Mouse (Mus musculus) lung, embryonic 14.5 days (tissue): Measurements from ENCODE around the gene Kcnj14. TPM values are rescaled to one million over a fixed set of nuclear protein-coding genes. Genes with fewer than 3 reads are reported as not detected.

Experiments
- ATAC-seq: fragments of 200-750 bp; cut with Nextera tagmentation; 2 replicates; pipeline ENCODE4 v1.8.0; 2017; ENCODE audit warnings: mild to moderate bottlenecking, moderate TSS enrichment, moderate library complexity; ENCODE audit not compliant: insufficient read depth
- DNase-seq: peaks from one replicate; pipeline ENCODE4 v3.0.0-alpha.2; 2015
- H3K27ac ChIP-seq: fragments of 300-500 bp; sonication (generic); 2 replicates; pipeline ENCODE4 v1.5.1; 2014; ENCODE audit warnings: low read depth, mild to moderate bottlenecking, moderate library complexity
- H3K27me3 ChIP-seq: fragments of 300-500 bp; sonication (generic); 2 replicates; pipeline ENCODE4 v1.6.1; 2014; ENCODE audit warnings: low read length, control low read depth; ENCODE audit not compliant: insufficient read depth
- H3K36me3 ChIP-seq: fragments of 300-500 bp; sonication (generic); 2 replicates; pipeline ENCODE4 v1.6.1; 2014; ENCODE audit warnings: control low read depth; ENCODE audit not compliant: insufficient read depth
- H3K4me1 ChIP-seq: fragments of 300-500 bp; sonication (generic); 2 replicates; pipeline ENCODE4 v1.6.1; 2014; ENCODE audit warnings: antibody characterized with exemption, control low read depth; ENCODE audit not compliant: insufficient read depth
- H3K4me2 ChIP-seq: fragments of 300-500 bp; sonication (generic); 2 replicates; pipeline ENCODE4 v1.6.1; 2014; ENCODE audit warnings: mild to moderate bottlenecking
- H3K4me3 ChIP-seq: fragments of 300-500 bp; sonication (generic); 2 replicates; pipeline ENCODE4 v1.5.1; 2014; ENCODE audit warnings: low read depth, low read length
- H3K9ac ChIP-seq: fragments of 300-500 bp; sonication (generic); 2 replicates; pipeline ENCODE4 v1.6.1; 2014
- H3K9me3 ChIP-seq: fragments of 300-500 bp; sonication (generic); 2 replicates; pipeline ENCODE4 v1.6.1; 2016; ENCODE audit warnings: low read depth, low read length, control low read depth
- CTCF ChIP-seq: IDR thresholded peaks from 2 replicates; pipeline ENCODE4 v1.5.1; 2016; ENCODE audit warnings: antibody characterized with exemption, low read depth
- WGBS: fragments of 180-500 bp; shearing (Covaris S2); extraction: QIAGEN DNeasy Blood & Tissue Kit; methylation state at CpG from one replicate; pipeline ENCODE4 v1.1.7; 2014; 5-methylcytosine and 5-hydroxymethylcytosine counted together
- polyA plus RNA-seq: library from polyadenylated mRNA; unstranded; fragments of >200 nt; fragmentation: Nextera tagmentation; extraction: Ambion mirVana; gene quantifications from 2 replicates; pipeline ENCODE4 v1.2.1, GENCODE M21; 2014

The Kcnj14 gene
- polyA plus RNA-seq, 1 experiment from 2014 or later = 0.67 TPM

GRCm38 (mm10) chr7:45814841-45815240, 9.7 kb downstream of the Kcnj14 start:
- ATAC-seq = no peak
- Histone ChIP-seq H3K4me3 (peak overlapping the region; percentile 94), H3K9me3 (no peaks in the 10 kb centered on the region), H3K4me2 (peak overlapping the region; percentile 51), H3K27ac (no peak overlapping the region), H3K27me3 (no peaks in the 10 kb centered on the region), H3K4me1 (peaks cover 7% of the 10 kb centered on the region; the same call in 1 of the 2 replicates), H3K9ac (no peak overlapping the region), H3K36me3 (peaks cover 32% of the 10 kb centered on the region)
- WGBS = 6% methylated on average over 5 of the region's 5 CpGs
- no peak for TF ChIP-seq CTCF
- no peak for DNase-seq

- under 1% methylated on average over 85 of the region's 92 CpGs for WGBS
- ATAC-seq (peak; percentile 99), DNase-seq (peak; percentile 100)
- no peak for TF ChIP-seq CTCF
- Histone ChIP-seq H3K9me3 (no peaks in the 10 kb centered on the region), H3K9ac (peak within 1 kb of the TSS; percentile 100), H3K36me3 (peaks cover 40% of the 10 kb centered on the region), H3K27me3 (no peaks in the 10 kb centered on the region), H3K4me3 (peak within 1 kb of the TSS; percentile 94), H3K4me2 (peak within 1 kb of the TSS; percentile 69), H3K27ac (peak within 1 kb of the TSS; percentile 100), H3K4me1 (peaks cover 7% of the 10 kb centered on the region; the same call in 1 of the 2 replicates)
Measured at GRCm38 (mm10) chr7:45813787-45814779, 10.5 kb downstream of the Kcnj14 start, which contains the start of gene Cyth2. Gene Cyth2, minus strand, starts transcription at chr7:45814581.

GRCm38 (mm10) chr7:45812921-45813320, 11.7 kb downstream of the Kcnj14 start:
- no peaks in the 10 kb centered on the region for H3K27me3 ChIP-seq
- peaks cover 52% of the 10 kb centered on the region for H3K36me3 ChIP-seq
- TF ChIP-seq CTCF = no peak
- peak overlapping the region; percentile 69 for H3K4me2 ChIP-seq
- H3K27ac ChIP-seq = no peak overlapping the region
- peak overlapping the region; percentile 94 for H3K4me3 ChIP-seq
- 81% methylated on average over 8 of the region's 8 CpGs for WGBS
- no peak for ATAC-seq
- DNase-seq = no peak
- no peaks in the 10 kb centered on the region for H3K9me3 ChIP-seq
- peak overlapping the region; percentile 100 for H3K9ac ChIP-seq
- peaks cover 7% of the 10 kb centered on the region; the same call in 1 of the 2 replicates for H3K4me1 ChIP-seq

GRCm38 (mm10) chr7:45809276-45810075, 15.1 kb downstream of the Kcnj14 start:
- no peak for DNase-seq
- no peak for ATAC-seq
- no peak overlapping the region for H3K27ac ChIP-seq
- peaks cover 68% of the 10 kb centered on the region for H3K36me3 ChIP-seq
- 0 out of 2 replicates have a peak overlapping the region, but pooled peaks have one; percentile 9 for H3K9ac ChIP-seq
- no peak overlapping the region for H3K4me2 ChIP-seq
- TF ChIP-seq CTCF = no peak
- no peak overlapping the region for H3K4me3 ChIP-seq
- no peaks in the 10 kb centered on the region for H3K9me3 ChIP-seq
- H3K27me3 ChIP-seq = no peaks in the 10 kb centered on the region
- 80% methylated on average over 14 of the region's 14 CpGs for WGBS
- peaks cover 7% of the 10 kb centered on the region; the same call in 1 of the 2 replicates for H3K4me1 ChIP-seq

- DNase-seq = no peak
- no peak overlapping the region for H3K27ac ChIP-seq
- H3K4me2 ChIP-seq = no peak overlapping the region
- 55% methylated on average over 11 of the region's 11 CpGs for WGBS
- H3K36me3 ChIP-seq = peaks cover 68% of the 10 kb centered on the region
- peaks cover 7% of the 10 kb centered on the region; the same call in 1 of the 2 replicates for H3K4me1 ChIP-seq
- no peak overlapping the region for H3K4me3 ChIP-seq
- H3K9ac ChIP-seq = no peak overlapping the region
- TF ChIP-seq CTCF = no peak
- H3K9me3 ChIP-seq = no peaks in the 10 kb centered on the region
- no peaks in the 10 kb centered on the region for H3K27me3 ChIP-seq
- no peak for ATAC-seq
Measured at GRCm38 (mm10) chr7:45808471-45808870, 16.1 kb downstream of the Kcnj14 start.

GRCm38 (mm10) chr7:45805941-45806340, 18.6 kb downstream of the Kcnj14 start:
- no peak for TF ChIP-seq CTCF
- ATAC-seq (no peak), DNase-seq (no peak)
- Histone ChIP-seq H3K9ac (no peak overlapping the region), H3K36me3 (peaks cover 50% of the 10 kb centered on the region), H3K4me2 (no peak overlapping the region), H3K27ac (no peak overlapping the region), H3K4me1 (no peaks in the 10 kb centered on the region), H3K9me3 (no peaks in the 10 kb centered on the region), H3K4me3 (no peak overlapping the region), H3K27me3 (no peaks in the 10 kb centered on the region)
- WGBS = 44% methylated on average over 5 of the region's 5 CpGs
